8 mouse cellular contexts compared by ENCODE assay signal in the genomic region with DNA sequence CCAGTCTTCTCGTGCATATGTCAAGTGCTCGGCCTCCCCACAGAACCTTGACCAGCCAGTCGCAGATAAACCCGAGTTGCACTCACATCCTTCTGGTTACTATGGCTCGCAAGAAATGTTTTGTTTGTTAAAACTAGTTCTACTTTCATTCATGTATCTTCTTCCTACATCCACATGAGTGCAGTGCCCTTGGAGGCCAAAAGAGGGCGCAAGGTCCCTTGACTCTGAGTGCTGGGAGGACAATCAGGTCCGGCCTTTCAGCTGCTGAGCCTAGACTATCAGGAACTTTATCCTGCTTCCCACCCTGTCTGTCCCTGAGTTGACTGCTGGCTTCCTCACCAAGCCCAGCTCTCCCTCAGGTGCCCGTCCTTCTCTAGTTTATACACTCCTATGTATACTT. TPM values are rescaled to one million over a fixed set of nuclear protein-coding genes. Genes with fewer than 3 reads are reported as not detected.
A peak's percentile ranks its signal among the peaks of the same experiment; 100 is the strongest.
DNase-seq lines count a peak whose midpoint lies in the region; ATAC-seq and TF ChIP-seq lines count a peak whose summit lies in the region.

No protein-coding gene starts in this region.

- TF ChIP-seq CTCF in gastrocnemius, adult 2 months (IDR thresholded peaks at IDR 0.05): peak; percentile 60
- peak; percentile 93 for TF ChIP-seq CTCF in liver, embryonic 14.5 days (IDR thresholded peaks at IDR 0.05; ENCODE audit: low read depth)

- no peak overlapping the region for H3K9ac ChIP-seq in neural tube, embryonic 11.5 days (ENCODE audit: low read length)
- no peak overlapping the region for H3K9ac ChIP-seq in neural tube, embryonic 15.5 days (replicated peaks)
- no peak overlapping the region for H3K9ac ChIP-seq in liver, embryonic 14.5 days (replicated peaks)

- H3K4me2 ChIP-seq in neural tube, embryonic 11.5 days (ENCODE audit: low read depth): no peak overlapping the region
- no peak overlapping the region for H3K4me2 ChIP-seq in neural tube, embryonic 15.5 days
- no peak overlapping the region for H3K4me2 ChIP-seq in liver, embryonic 14.5 days (ENCODE audit: low read depth)

- H3K4me3 ChIP-seq in gastrocnemius, adult 2 months: no peak overlapping the region
- H3K4me3 ChIP-seq in neural tube, embryonic 11.5 days (ENCODE audit: low read depth, low read length): no peak overlapping the region
- H3K4me3 ChIP-seq in neural tube, embryonic 15.5 days (replicated peaks): no peak overlapping the region
- H3K4me3 ChIP-seq in liver, embryonic 14.5 days (ENCODE audit: insufficient read depth in 1 of 2, low read depth in 2 of 2, low read length in 2 of 2): no peak overlapping the region

- H3K9me3 ChIP-seq in neural tube, embryonic 11.5 days (ENCODE audit: control insufficient read depth, low read length): no peaks in the 10 kb centered on the region
- H3K9me3 ChIP-seq in neural tube, embryonic 15.5 days (replicated peaks): no peaks in the 10 kb centered on the region
- H3K9me3 ChIP-seq in liver, embryonic 14.5 days (ENCODE audit: control insufficient read depth, low read length): no peaks in the 10 kb centered on the region

- H3K36me3 ChIP-seq in neural tube, embryonic 11.5 days (ENCODE audit: control insufficient read depth, insufficient read depth, low read length): no peaks in the 10 kb centered on the region
- peaks cover 20% of the 10 kb centered on the region for H3K36me3 ChIP-seq in neural tube, embryonic 15.5 days
- H3K36me3 ChIP-seq in liver, embryonic 14.5 days (replicated peaks; ENCODE audit: control insufficient read depth, insufficient read depth, low read depth): no peaks in the 10 kb centered on the region; the same call in 1 of the 2 replicates

- H3K27me3 ChIP-seq in neural tube, embryonic 11.5 days (ENCODE audit: control insufficient read depth, insufficient read depth, low read length): peaks cover 25% of the 10 kb centered on the region
- H3K27me3 ChIP-seq in neural tube, embryonic 15.5 days (replicated peaks): peaks cover 43% of the 10 kb centered on the region
- H3K27me3 ChIP-seq in liver, embryonic 14.5 days (ENCODE audit: control insufficient read depth, insufficient read depth, low read length): no peaks in the 10 kb centered on the region

- TF ChIP-seq EP300 in liver, embryonic 14.5 days (IDR thresholded peaks at IDR 0.05; ENCODE audit: low read depth): no peak

- ATAC-seq in neural tube, embryonic 11.5 days (ENCODE audit: insufficient read depth, low FRiP score, low TSS enrichment): no peak
- ATAC-seq in neural tube, embryonic 15.5 days (ENCODE audit: low FRiP score): no peak
- ATAC-seq in liver, embryonic 14.5 days (ENCODE audit: insufficient read depth): no peak

- H3K27ac ChIP-seq in gastrocnemius, adult 2 months: no peak overlapping the region
- no peak overlapping the region for H3K27ac ChIP-seq in neural tube, embryonic 11.5 days (ENCODE audit: low read depth, low read length)
- H3K27ac ChIP-seq in neural tube, embryonic 15.5 days (replicated peaks): no peak overlapping the region
- H3K27ac ChIP-seq in liver, embryonic 14.5 days: no peak overlapping the region

- intact Hi-C loops in gastrocnemius, adult 2 months (cut with DNase I): no loop called here
- intact Hi-C loops in gastrocnemius, postnatal 14 days (cut with DNase I; ENCODE audit: low total_unique reads): loop anchor here (2.0 kb wide), 1 partner anchor 259 kb away; no protein-coding TSS in a partner anchor

- 42% methylated on average over 8 of the region's 8 CpGs for WGBS in neural tube, embryonic 11.5 days
- WGBS in neural tube, embryonic 15.5 days: 38% methylated on average over 8 of the region's 8 CpGs
- WGBS in liver, embryonic 14.5 days (ENCODE audit: insufficient replicate concordance): 32% methylated on average over 8 of the region's 8 CpGs

- H3K4me1 ChIP-seq in neural tube, embryonic 11.5 days (ENCODE audit: control insufficient read depth, insufficient read depth, low read length): no peaks in the 10 kb centered on the region
- H3K4me1 ChIP-seq in neural tube, embryonic 15.5 days: peaks cover 9% of the 10 kb centered on the region
- peaks cover 8 to 17% of the 10 kb centered on the region in 2 experiments for H3K4me1 ChIP-seq in liver, embryonic 14.5 days (replicated peaks; ENCODE audit: control insufficient read depth in 2 of 2, insufficient read depth in 2 of 2, low read length in 1 of 2)

- no peak for DNase-seq in gastrocnemius, adult 2 months
- no peak for DNase-seq in gastrocnemius, postnatal 14 days
- DNase-seq in neural tube, embryonic 11.5 days (ENCODE audit: low spot score): peak; percentile 74
- peak; percentile 68 for DNase-seq in c-Kit-negative CD71-positive TER-119-positive erythroid progenitor cells, embryonic 14.5 days (ENCODE audit: low read depth, low spot score)
- DNase-seq in liver, embryonic 14.5 days (ENCODE audit: low read depth in 3 of 3, low spot score in 3 of 3): peak in 2 of 3 experiments; percentile 46 to 48
- peak; percentile 65 for DNase-seq in spleen, adult 12 weeks (ENCODE audit: low spot score)
- no peak for DNase-seq in gastrocnemius, postnatal 4 days (ENCODE audit: low spot score in 2 of 2)

RNA-seq across cellular contexts. Expression of a gene that starts 6.3 kb away (rescaled TPM):
- total RNA-seq in gastrocnemius, adult 2 months (2021): 1 to 10 TPM; 2.1 to 2.9 TPM
- total RNA-seq in gastrocnemius, postnatal 14 days (2021): 1 to 10 TPM; 5.2 to 5.5 TPM
- polyA plus RNA-seq in neural tube, embryonic 11.5 days (2014; fragmentation: Nextera tagmentation; extraction: Ambion mirVana): 0.33 and 0.59 TPM in 2 replicates
- 0.56 and 1.3 TPM in 2 replicates for polyA plus RNA-seq in neural tube, embryonic 15.5 days (2015; fragmentation: Nextera tagmentation; extraction: Ambion mirVana)
- polyA plus RNA-seq in liver, embryonic 14.5 days (2012; rRNA removed): 2.2 and 2.5 TPM in 2 replicates
- 1.8 and 2.0 TPM in 2 replicates for polyA plus RNA-seq in liver, embryonic 14.5 days (2014; fragmentation: Nextera tagmentation; extraction: Ambion mirVana)
- 1 to 10 TPM; 4.1 to 4.5 TPM for total RNA-seq in gastrocnemius, postnatal 4 days (2021)

RNA-seq across cellular contexts. Expression of a gene that starts 17.6 kb away (rescaled TPM):
- total RNA-seq in gastrocnemius, adult 2 months (2021): not detected
- under 1 TPM; 0.39 to 0.53 TPM for total RNA-seq in gastrocnemius, postnatal 14 days (2021)
- polyA plus RNA-seq in neural tube, embryonic 11.5 days (2014; fragmentation: Nextera tagmentation; extraction: Ambion mirVana): 12.3 and 12.4 TPM in 2 replicates
- polyA plus RNA-seq in neural tube, embryonic 15.5 days (2015; fragmentation: Nextera tagmentation; extraction: Ambion mirVana): 81.2 and 85.0 TPM in 2 replicates
- 24.1 and 24.6 TPM in 2 replicates for polyA plus RNA-seq in liver, embryonic 14.5 days (2012; rRNA removed)
- 14.7 and 18.6 TPM in 2 replicates for polyA plus RNA-seq in liver, embryonic 14.5 days (2014; fragmentation: Nextera tagmentation; extraction: Ambion mirVana)
- 1 to 10 TPM in 1 of 2 experiments, under 1 TPM in 1; 0.61 to 1.5 TPM for total RNA-seq in gastrocnemius, postnatal 4 days (2021)

RNA-seq across cellular contexts. Expression of a gene that starts 18.9 kb away (rescaled TPM):
- total RNA-seq in gastrocnemius, adult 2 months (2021): 1 to 10 TPM in 1 of 2 experiments, not detected in 1; 1.4 TPM
- 1 to 10 TPM; 1.1 to 1.5 TPM for total RNA-seq in gastrocnemius, postnatal 14 days (2021)
- not detected in 2 replicates for polyA plus RNA-seq in neural tube, embryonic 11.5 days (2014; fragmentation: Nextera tagmentation; extraction: Ambion mirVana)
- polyA plus RNA-seq in neural tube, embryonic 15.5 days (2015; fragmentation: Nextera tagmentation; extraction: Ambion mirVana): 1.4 and 2.8 TPM in 2 replicates
- 0.48 and 0.73 TPM in 2 replicates for polyA plus RNA-seq in liver, embryonic 14.5 days (2012; rRNA removed)
- 1.2 and 1.5 TPM in 2 replicates for polyA plus RNA-seq in liver, embryonic 14.5 days (2014; fragmentation: Nextera tagmentation; extraction: Ambion mirVana)
- 1 to 10 TPM; 2.6 to 3.4 TPM for total RNA-seq in gastrocnemius, postnatal 4 days (2021)

RNA-seq across cellular contexts. Expression of a gene that starts 31.8 kb away (rescaled TPM):
- total RNA-seq in gastrocnemius, adult 2 months (2021): 1 to 10 TPM; 2.1 to 2.5 TPM
- total RNA-seq in gastrocnemius, postnatal 14 days (2021): 1 to 10 TPM; 2.6 to 2.8 TPM
- 1.6 and 2.0 TPM in 2 replicates for polyA plus RNA-seq in neural tube, embryonic 11.5 days (2014; fragmentation: Nextera tagmentation; extraction: Ambion mirVana)
- polyA plus RNA-seq in neural tube, embryonic 15.5 days (2015; fragmentation: Nextera tagmentation; extraction: Ambion mirVana): 7.4 and 11.5 TPM in 2 replicates
- polyA plus RNA-seq in liver, embryonic 14.5 days (2012; rRNA removed): 3.8 and 4.0 TPM in 2 replicates
- polyA plus RNA-seq in liver, embryonic 14.5 days (2014; fragmentation: Nextera tagmentation; extraction: Ambion mirVana): 3.0 and 3.1 TPM in 2 replicates
- total RNA-seq in gastrocnemius, postnatal 4 days (2021): 1 to 10 TPM; 5.0 to 6.5 TPM

RNA-seq across cellular contexts. Expression of a gene that starts 36.3 kb away (rescaled TPM):
- not detected for total RNA-seq in gastrocnemius, adult 2 months (2021)
- total RNA-seq in gastrocnemius, postnatal 14 days (2021): under 1 TPM; 0.18 to 0.20 TPM
- 6.5 and 7.7 TPM in 2 replicates for polyA plus RNA-seq in neural tube, embryonic 11.5 days (2014; fragmentation: Nextera tagmentation; extraction: Ambion mirVana)
- polyA plus RNA-seq in neural tube, embryonic 15.5 days (2015; fragmentation: Nextera tagmentation; extraction: Ambion mirVana): 18.1 and 22.2 TPM in 2 replicates
- 0.13 and 0.15 TPM in 2 replicates for polyA plus RNA-seq in liver, embryonic 14.5 days (2012; rRNA removed)
- 0.18 and 0.34 TPM in 2 replicates for polyA plus RNA-seq in liver, embryonic 14.5 days (2014; fragmentation: Nextera tagmentation; extraction: Ambion mirVana)
- total RNA-seq in gastrocnemius, postnatal 4 days (2021): under 1 TPM; 0.22 to 0.47 TPM

Comparison
In these comparisons a context has a peak if more than half of its experiments do, and no peak if none do; other contexts are left out.
1. DNase-seq: peak in neural tube, embryonic 11.5 days (single experiment), c-Kit-negative CD71-positive TER-119-positive erythroid progenitor cells, embryonic 14.5 days (single experiment), liver, embryonic 14.5 days (2 of 3) and spleen, adult 12 weeks (single experiment); none in gastrocnemius, adult 2 months (single experiment), gastrocnemius, postnatal 14 days (single experiment) and gastrocnemius, postnatal 4 days (0 of 2).